Mouse (Mus musculus): ENCODE measurements around the gene Tmem268.

Tmem268 gene

GRCm38 (mm10) chr4:63555111-63555510, 3.5 kb upstream of the Tmem268 start:
- DNase-seq (ENCODE audit: low spot score in 2 of 2) = no peak

GRCm38 (mm10) chr4:63556665-63557064, 1.9 kb upstream of the Tmem268 start:
- no peak for DNase-seq (ENCODE audit: low spot score in 2 of 2)

DNA sequence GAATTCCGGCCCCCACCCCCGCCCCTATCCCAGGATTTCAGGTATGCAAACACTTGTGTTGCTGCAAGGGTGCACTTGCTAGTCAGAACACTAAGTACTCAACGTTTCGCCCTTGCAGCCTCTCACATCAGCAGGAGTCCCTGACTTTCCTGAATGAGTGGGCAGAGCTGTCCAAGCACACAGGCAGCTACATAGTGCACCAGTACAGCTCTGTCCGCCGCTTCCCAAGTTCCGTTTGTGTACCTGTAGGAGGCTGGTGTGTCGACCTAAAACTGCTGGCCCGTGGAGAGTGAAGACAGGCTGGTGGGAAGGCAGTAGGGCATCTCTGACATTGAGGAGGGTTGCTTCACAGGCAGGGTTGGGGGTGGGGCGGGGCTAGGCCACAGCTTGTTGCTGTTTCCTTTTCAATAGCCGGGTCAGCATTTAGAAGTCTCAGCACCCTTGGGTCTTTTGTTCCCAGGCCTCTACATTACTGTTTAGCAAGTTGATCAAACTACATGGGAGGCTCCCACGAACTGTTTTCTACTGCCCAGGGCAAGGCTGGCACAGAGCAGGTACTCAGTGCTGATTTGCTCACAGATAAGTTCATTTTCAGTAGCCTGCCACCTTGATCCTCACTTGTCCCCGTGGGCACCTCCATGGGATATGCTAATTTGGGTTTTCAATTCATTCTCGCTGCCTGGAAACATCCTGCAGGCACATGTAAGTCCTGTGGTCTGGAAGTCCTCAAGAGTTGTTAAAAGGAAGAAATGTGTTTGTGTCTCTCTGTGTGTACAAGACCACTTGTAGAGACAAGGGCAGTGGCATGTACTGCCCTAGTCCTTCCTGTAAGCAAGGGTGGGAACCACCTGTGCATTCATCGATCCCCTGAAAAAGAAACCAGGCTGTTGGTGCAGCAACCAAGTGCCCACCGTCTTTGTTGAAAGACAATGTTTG, 1.2 kb upstream of the Tmem268 start:
- no peak for DNase-seq (ENCODE audit: low spot score in 2 of 2)

GRCm38 (mm10) chr4:63559127-63559697, 631 bp downstream of the Tmem268 start:
- DNase-seq (ENCODE audit: low spot score in 2 of 2) = no peak

- DNase-seq (ENCODE audit: low spot score in 2 of 2) = no peak
Observed at GRCm38 (mm10) chr4:63560079-63560478, 1.5 kb downstream of the Tmem268 start.

DNA sequence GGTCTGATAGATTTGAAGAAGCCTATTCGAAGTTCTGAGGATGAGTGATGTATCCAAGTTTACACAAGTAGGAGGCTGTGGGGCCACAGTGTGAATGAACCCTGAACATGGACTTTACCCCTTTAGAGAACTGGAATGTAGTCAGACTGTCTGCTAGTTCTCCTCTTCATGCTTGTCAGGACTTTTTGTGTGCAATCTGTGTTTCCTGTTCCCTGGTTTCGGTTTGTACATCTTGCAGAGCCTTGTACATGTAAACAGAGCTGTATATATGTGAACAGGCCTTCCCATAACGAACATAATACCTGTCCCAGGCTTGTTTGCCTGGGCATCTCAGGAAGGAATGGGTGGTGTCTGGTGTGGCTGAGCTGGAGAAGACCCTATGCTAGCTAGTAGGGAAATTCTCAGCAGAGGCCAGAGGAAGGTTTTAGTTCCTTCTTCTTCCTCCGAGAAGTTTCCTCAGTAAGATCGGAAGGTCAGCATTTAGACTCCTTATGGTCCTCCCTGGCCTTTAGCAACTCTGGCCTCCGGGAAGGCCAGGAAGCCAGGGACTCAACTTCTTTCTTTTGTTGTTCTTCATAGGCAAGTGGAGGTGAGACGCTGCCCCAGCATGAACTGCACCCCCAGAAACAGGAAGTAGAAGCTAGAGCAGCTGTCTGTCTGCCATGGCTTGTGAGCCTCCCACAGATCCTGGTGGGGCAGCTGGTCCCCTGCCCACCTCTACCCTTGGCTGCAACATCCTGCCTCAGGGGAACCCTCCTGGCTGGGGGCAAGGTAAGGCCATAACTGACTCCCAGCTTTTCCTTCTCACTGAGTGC, 3.5 kb downstream of the Tmem268 start:
- no peak for DNase-seq (ENCODE audit: low spot score in 2 of 2)

- no peak for DNase-seq (ENCODE audit: low spot score in 2 of 2)
Observed at GRCm38 (mm10) chr4:63562742-63563141, 4.2 kb downstream of the Tmem268 start.

GRCm38 (mm10) chr4:63567712-63568390, 9.3 kb downstream of the Tmem268 start:
- DNase-seq (ENCODE audit: low spot score in 2 of 2) = no peak

DNA sequence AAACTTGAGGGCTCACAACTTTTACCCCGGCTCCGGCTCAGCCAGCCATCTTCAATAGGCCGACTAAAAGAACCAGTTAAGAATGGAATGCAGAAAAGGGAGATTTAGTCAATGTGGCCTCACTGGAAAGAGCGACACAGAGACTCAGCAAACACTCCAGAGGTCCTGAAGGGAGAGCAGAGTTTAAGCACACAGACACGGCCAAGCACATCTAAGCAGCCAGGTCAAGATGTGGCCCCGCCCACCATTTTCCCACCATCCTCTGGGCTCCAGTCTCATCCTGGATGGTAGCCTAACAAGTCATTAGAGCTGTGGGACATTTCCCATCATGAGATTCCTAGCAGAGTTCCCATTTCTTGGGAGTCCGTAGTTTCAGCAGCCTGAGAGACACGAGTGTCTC, 10.7 kb downstream of the Tmem268 start:
- DNase-seq (ENCODE audit: low spot score in 2 of 2) = no peak

DNA sequence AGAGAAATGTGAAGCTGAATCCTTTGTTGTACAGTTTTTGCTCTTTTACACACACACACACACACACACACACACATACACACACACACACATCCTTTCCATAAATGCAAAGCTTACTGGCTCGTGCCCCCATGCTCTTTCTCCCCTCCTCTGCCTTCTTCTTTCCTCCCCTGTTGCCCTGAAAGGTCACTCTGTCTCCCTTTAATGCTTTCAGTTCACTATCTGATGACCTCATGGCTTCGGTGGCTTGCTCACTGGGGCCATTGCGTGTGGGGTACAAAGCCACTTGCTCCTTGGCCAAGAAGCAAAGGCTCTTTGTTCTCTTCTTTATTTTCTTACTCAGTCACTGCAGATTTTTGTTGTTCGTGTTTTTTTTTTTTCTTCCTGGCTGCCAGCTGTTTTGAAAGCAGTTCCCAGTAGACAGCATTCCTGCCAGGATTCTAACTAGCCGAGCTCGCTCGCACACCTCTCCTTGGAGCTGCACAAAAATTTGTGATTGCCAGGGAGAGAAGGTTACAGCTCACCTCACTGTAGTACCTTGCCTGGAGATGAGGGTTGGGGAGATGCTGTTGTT, 11.7 kb downstream of the Tmem268 start:
- no peak for DNase-seq (ENCODE audit: low spot score in 2 of 2)

DNA sequence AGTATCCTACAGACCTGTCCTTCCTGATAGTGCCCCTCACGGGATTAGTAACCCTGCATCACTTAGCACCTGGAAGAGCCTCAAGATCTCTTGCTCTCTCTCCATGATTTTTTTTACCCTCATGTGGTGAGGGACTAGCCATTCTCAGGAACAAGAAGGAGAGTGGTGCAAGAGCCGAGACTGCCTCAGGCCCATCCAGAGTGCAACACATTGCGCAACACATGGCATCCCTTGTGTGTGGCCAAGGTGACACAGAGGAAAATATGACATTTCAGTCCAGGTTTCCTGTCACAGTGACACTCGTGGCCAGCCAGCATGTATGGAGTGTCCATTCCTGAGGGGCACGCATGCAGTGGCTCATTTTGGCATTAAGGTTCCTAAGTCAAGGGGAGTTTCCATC, 14.0 kb downstream of the Tmem268 start:
- no peak for DNase-seq (ENCODE audit: low spot score in 2 of 2)

DNA sequence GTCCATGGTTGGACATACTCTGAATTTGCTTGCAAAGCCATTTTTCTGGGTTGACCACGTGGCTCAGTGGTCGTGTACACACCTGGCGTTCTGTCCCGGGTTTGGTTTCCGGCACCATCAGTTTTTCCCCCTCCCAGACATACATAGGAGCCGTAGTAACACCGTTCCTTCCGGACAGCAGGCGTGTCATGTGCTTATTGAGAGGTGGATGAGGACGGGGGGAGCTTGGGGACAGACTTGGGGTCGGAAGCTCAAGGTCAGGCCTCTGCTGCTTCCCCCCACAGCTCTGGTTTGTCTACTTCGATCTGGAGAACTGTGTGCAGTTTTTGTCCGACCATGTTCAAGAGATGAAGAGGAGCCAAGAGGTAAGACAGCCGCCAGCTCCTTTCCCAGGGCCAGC, 21.1 kb downstream of the Tmem268 start:
- DNase-seq (ENCODE audit: low spot score in 2 of 2) = no peak

DNA sequence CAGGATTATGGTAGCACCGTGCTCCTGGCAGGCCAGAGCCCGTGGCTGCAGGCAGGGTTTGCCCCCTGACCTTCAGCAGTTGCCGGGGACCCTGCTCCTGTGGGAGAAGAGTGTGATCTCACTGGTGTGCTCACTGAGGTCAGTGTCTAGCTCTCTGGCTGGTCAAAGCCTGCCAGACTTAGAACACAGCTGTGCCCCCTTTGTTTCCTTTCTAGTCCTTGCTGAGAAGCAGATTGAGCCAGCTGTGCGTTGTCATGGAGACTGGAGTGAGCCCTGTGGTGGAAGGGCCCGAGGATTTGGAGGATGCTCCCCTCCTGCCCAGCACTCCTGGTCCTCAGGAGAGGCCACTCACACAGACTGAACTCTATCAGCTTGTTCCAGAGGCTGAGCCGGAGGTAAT, 21.5 kb downstream of the Tmem268 start:
- no peak for DNase-seq (ENCODE audit: low spot score in 2 of 2)

GRCm38 (mm10) chr4:63582580-63582979, 24.0 kb downstream of the Tmem268 start:
- no peak for DNase-seq (ENCODE audit: low spot score in 2 of 2)

DNA sequence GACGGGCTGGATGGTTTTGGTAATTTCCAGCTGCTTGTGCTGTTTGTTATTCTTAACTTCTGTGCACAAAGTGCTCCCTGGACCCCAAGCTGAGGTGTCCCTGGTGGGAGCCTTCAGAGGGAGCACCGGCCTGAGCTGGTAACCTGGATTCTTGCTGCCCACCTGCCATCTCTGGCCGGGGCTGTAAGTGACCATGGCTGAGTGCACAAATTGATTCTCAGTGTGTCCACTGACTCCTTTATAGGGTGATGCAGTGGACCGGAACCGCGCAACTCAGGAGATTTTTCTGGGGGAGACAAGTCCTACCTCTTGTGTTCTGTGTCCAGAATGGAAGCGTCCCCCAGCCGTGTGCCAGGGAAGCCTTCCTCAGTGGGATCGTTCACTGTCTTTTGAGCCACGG, 26.6 kb downstream of the Tmem268 start:
- no peak for DNase-seq (ENCODE audit: low spot score in 2 of 2)

- DNase-seq (ENCODE audit: low spot score in 2 of 2) = no peak
Observed at GRCm38 (mm10) chr4:63586240-63586639, 27.7 kb downstream of the Tmem268 start.

- DNase-seq (ENCODE audit: low spot score in 2 of 2) = no peak
Observed at GRCm38 (mm10) chr4:63589987-63590386, 31.4 kb downstream of the Tmem268 start.

GRCm38 (mm10) chr4:63590538-63590937, 32.0 kb downstream of the Tmem268 start:
- no peak for DNase-seq (ENCODE audit: low spot score in 2 of 2)

GRCm38 (mm10) chr4:63594459-63595110, 36.0 kb downstream of the Tmem268 start:
- DNase-seq (ENCODE audit: low spot score in 2 of 2) = no peak

- DNase-seq (ENCODE audit: low spot score in 2 of 2) = no peak
Observed at GRCm38 (mm10) chr4:63595259-63595658, 36.7 kb downstream of the Tmem268 start.

GRCm38 (mm10) chr4:63596010-63596409, 37.4 kb downstream of the Tmem268 start:
- DNase-seq (ENCODE audit: low spot score in 2 of 2) = no peak

All from right cerebral cortex, postnatal 36 days (tissue).